Mouse (Mus musculus) gastrocnemius, adult 2 months (tissue): ENCODE results near the gene Vwa1. TPM values are rescaled to one million over a fixed set of nuclear protein-coding genes. Genes with fewer than 3 reads are reported as not detected.

Experiments
- DNase-seq: peaks from one replicate; pipeline ENCODE4 v3.0.0; 2022
- H3K27ac ChIP-seq: fragments of 200-600 bp; 2 replicates; pipeline ENCODE4 v1.8.1; 2022; ENCODE audit warnings: mild to moderate bottlenecking
- H3K4me3 ChIP-seq: fragments of 200-600 bp; 2 replicates; pipeline ENCODE4 v1.8.1; 2022; ENCODE audit warnings: mild to moderate bottlenecking, moderate library complexity
- CTCF ChIP-seq: fragments of 200-600 bp; IDR thresholded peaks from 2 replicates; pipeline ENCODE4 v1.8.1; 2022; ENCODE audit warnings: antibody characterized with exemption, mild to moderate bottlenecking, moderate library complexity
- intact Hi-C: fragments of 180-260 bp; cut with DNase I; formaldehyde crosslinking; loops from one replicate; pipeline ENCODE4 v1.15.1; 2025
- total RNA-seq, 2 experiments: library from RNA; stranded (reverse); gene quantifications; 2 replicates each; pipeline ENCODE4 v1.2.3; 2021

The Vwa1 gene
- total RNA-seq, 2 experiments from 2014 or later, result 4.8 to 7.4 TPM

- Histone ChIP-seq H3K27ac (peak overlapping the region; percentile 88), H3K4me3 (no peak overlapping the region)
- intact Hi-C loops, result no loop called here
- DNase-seq, result peak; percentile 38
- TF ChIP-seq CTCF, result no peak
These were observed 2.3 kb upstream of the Vwa1 start for GRCm38 (mm10) chr4:155776704-155777335.

DNA sequence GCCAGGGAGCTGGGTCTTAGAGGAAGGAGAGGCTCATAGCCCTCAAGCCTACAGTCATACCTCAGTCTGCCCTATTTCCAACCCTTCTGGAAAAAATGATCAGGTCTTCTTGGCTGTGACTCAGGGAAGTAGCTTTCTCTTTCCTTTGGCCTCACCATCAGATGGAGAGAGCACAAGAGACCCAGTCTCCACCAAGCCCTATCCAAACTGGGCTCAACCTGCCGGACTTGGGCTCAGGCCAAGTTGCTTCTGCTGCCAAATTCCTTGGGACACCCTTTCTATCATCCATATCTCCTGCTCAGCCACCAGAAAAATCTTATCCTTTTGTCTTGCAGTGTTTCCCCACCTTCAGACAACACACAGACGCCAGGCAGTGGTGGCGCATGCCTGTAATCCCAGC, 1.4 kb upstream of the Vwa1 start:
- H3K4me3 ChIP-seq, result no peak overlapping the region
- H3K27ac ChIP-seq, result peak overlapping the region; percentile 88
- DNase-seq, result peak; percentile 67
- no peak for TF ChIP-seq CTCF
- intact Hi-C loops, result no loop called here

GRCm38 (mm10) chr4:155774971-155775740, 658 bp upstream of the Vwa1 start:
- H3K27ac ChIP-seq, result peak overlapping the region; percentile 88
- intact Hi-C loops, result loop anchor here (5.0 kb wide), 1 partner anchor 53 kb away; no protein-coding TSS in a partner anchor
- H3K4me3 ChIP-seq, result peak overlapping the region; percentile 82

GRCm38 (mm10) chr4:155773335-155774078, 991 bp downstream of the Vwa1 start:
- Histone ChIP-seq H3K27ac (peak overlapping the region; percentile 88), H3K4me3 (peak overlapping the region; percentile 82)
- TF ChIP-seq CTCF, result no peak
- DNase-seq, result no peak
- intact Hi-C loops, result loop anchor here (5.0 kb wide), 1 partner anchor 51 kb away; no protein-coding TSS in a partner anchor

More at GRCm38 (mm10) chr4:155774971-155775740, 658 bp upstream of the Vwa1 start:
- no peak for TF ChIP-seq CTCF
- DNase-seq, result peak; percentile 78

GRCm38 (mm10) chr4:155772786-155773185, 1.7 kb downstream of the Vwa1 start:
- Histone ChIP-seq H3K27ac (peak overlapping the region; percentile 93; the same call in 1 of the 2 replicates), H3K4me3 (peak overlapping the region; percentile 82)
- intact Hi-C loops, result loop anchor here (5.0 kb wide), 1 partner anchor 50 kb away; no protein-coding TSS in a partner anchor
- TF ChIP-seq CTCF, result no peak
- no peak for DNase-seq

DNA sequence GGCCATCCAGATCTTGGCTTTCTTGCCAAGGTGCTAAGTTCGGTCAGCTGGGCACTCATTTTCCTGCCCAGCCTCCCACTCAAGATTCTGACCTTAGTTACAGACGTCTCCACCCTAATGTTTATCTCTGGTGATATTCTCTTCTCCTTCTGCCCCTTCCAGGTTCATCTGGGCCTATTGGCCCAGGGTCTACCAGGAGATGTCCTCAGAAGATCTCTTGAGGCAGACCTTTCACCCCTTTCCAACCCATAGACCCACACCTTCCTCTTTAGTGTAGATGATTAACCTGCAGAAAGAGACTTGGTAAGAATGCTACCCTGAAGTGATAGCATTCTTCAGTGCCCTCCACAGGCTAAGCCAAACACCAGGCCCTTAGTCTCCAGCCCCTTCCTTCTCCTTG, 2.8 kb downstream of the Vwa1 start:
- intact Hi-C loops, result loop anchor here (5.0 kb wide), 1 partner anchor 49 kb away; no protein-coding TSS in a partner anchor
- Histone ChIP-seq H3K27ac (peak overlapping the region; percentile 93), H3K4me3 (no peak overlapping the region)
- TF ChIP-seq CTCF, result no peak
- no peak for DNase-seq

GRCm38 (mm10) chr4:155770626-155771025, 3.9 kb downstream of the Vwa1 start:
- peak overlapping the region; percentile 93 for H3K27ac ChIP-seq
- TF ChIP-seq CTCF, result no peak
- DNase-seq, result peak; percentile 92

GRCm38 (mm10) chr4:155769880-155770512, 4.5 kb downstream of the Vwa1 start:
- Histone ChIP-seq H3K4me3 (peak overlapping the region; percentile 86), H3K27ac (peak overlapping the region; percentile 93)
- peak; percentile 77 for TF ChIP-seq CTCF
- peak; percentile 95 for DNase-seq
- intact Hi-C loops, result loop anchor here (1.0 to 5.0 kb wide), 2 partner anchors 14 to 48 kb away; no protein-coding TSS in a partner anchor

More at GRCm38 (mm10) chr4:155770626-155771025, 3.9 kb downstream of the Vwa1 start:
- peak overlapping the region; percentile 86 for H3K4me3 ChIP-seq
- intact Hi-C loops, result loop anchor here (1.0 to 5.0 kb wide), 2 partner anchors 14 to 48 kb away; no protein-coding TSS in a partner anchor

- intact Hi-C loops, result no loop called here
- TF ChIP-seq CTCF, result no peak
- Histone ChIP-seq H3K27ac (peak overlapping the region; percentile 93), H3K4me3 (peak overlapping the region; percentile 86)
- no peak for DNase-seq
These were observed 5.0 kb downstream of the Vwa1 start for GRCm38 (mm10) chr4:155769496-155769879.

- TF ChIP-seq CTCF, result no peak
- Histone ChIP-seq H3K27ac (no peak overlapping the region), H3K4me3 (no peak overlapping the region)
- intact Hi-C loops, result no loop called here
- peak; percentile 31 for DNase-seq
These were observed 12.1 kb downstream of the Vwa1 start for GRCm38 (mm10) chr4:155762357-155762756.

- no peak for TF ChIP-seq CTCF
- intact Hi-C loops, result no loop called here
- DNase-seq, result peak; percentile 50
- H3K4me3 ChIP-seq, result peak overlapping the region; percentile 85
- H3K27ac ChIP-seq, result peak overlapping the region; percentile 94
These were observed 13.0 kb downstream of the Vwa1 start for GRCm38 (mm10) chr4:155761356-155762099.
